8 mouse cellular contexts compared by ENCODE assay signal in genomic region chr1:151820457-151820856, GRCm38 (mm10).
DNase-seq lines count a peak whose midpoint lies in the region; ATAC-seq and TF ChIP-seq lines count a peak whose summit lies in the region.

No protein-coding gene starts in this region.

- no peaks in the 10 kb centered on the region for H3K9me3 ChIP-seq in intestine, postnatal 0 days (ENCODE audit: control insufficient read depth)
- no peaks in the 10 kb centered on the region for H3K9me3 ChIP-seq in intestine, embryonic 16.5 days (ENCODE audit: control insufficient read depth, low read length)

- no peak overlapping the region for H3K27ac ChIP-seq in intestine, postnatal 0 days (ENCODE audit: low read depth, low read length)
- no peak overlapping the region for H3K27ac ChIP-seq in intestine, embryonic 16.5 days (ENCODE audit: low read length)

- DNase-seq in MEL-GATA-1-ER (ENCODE audit: extremely low read depth, low read depth) = peak; percentile 24
- DNase-seq in cerebellum, adult 8-10 months = peak; percentile 78
- peak; percentile 63 to 78 for DNase-seq in frontal cortex, postnatal 36 days (ENCODE audit: low spot score in 2 of 2)
- DNase-seq in layer of hippocampus, postnatal 36 days = peak; percentile 44 to 57
- peak; percentile 78 for DNase-seq in naive thymus-derived CD4-positive, alpha-beta T cell, adult 2 months (ENCODE audit: low read depth)
- DNase-seq in testis, postnatal 14 days (ENCODE audit: low spot score) = peak; percentile 26

- no peak overlapping the region for H3K9ac ChIP-seq in intestine, postnatal 0 days (ENCODE audit: low read depth, low read length)
- H3K9ac ChIP-seq in intestine, embryonic 16.5 days (ENCODE audit: low read depth, low read length) = no peak overlapping the region

- H3K4me3 ChIP-seq in intestine, postnatal 0 days (ENCODE audit: low read depth, low read length) = no peak overlapping the region
- no peak overlapping the region for H3K4me3 ChIP-seq in intestine, embryonic 16.5 days (ENCODE audit: low read length)

- peak; percentile 86 for TF ChIP-seq CTCF in intestine, postnatal 0 days (IDR thresholded peaks at IDR 0.05; ENCODE audit: low read depth)

- peaks cover 20% of the 10 kb centered on the region for H3K36me3 ChIP-seq in intestine, postnatal 0 days (ENCODE audit: control insufficient read depth, insufficient read depth)
- no peaks in the 10 kb centered on the region for H3K36me3 ChIP-seq in intestine, embryonic 16.5 days (ENCODE audit: control insufficient read depth, insufficient read depth, low read length)

- H3K4me2 ChIP-seq in intestine, postnatal 0 days (replicated peaks; ENCODE audit: low read depth) = no peak overlapping the region
- H3K4me2 ChIP-seq in intestine, embryonic 16.5 days (ENCODE audit: low read depth, low read length) = no peak overlapping the region

- WGBS in intestine, postnatal 0 days = 27% methylated on average over 5 of the region's 5 CpGs
- 25% methylated on average over 5 of the region's 5 CpGs for WGBS in intestine, embryonic 16.5 days

- no peaks in the 10 kb centered on the region for H3K4me1 ChIP-seq in intestine, postnatal 0 days (replicated peaks; ENCODE audit: control insufficient read depth, insufficient read depth, low read length)
- no peaks in the 10 kb centered on the region for H3K4me1 ChIP-seq in intestine, embryonic 16.5 days (ENCODE audit: control insufficient read depth, insufficient read depth, low read length)

- no peak for ATAC-seq in intestine, postnatal 0 days
- no peak for ATAC-seq in intestine, embryonic 16.5 days

- no peaks in the 10 kb centered on the region for H3K27me3 ChIP-seq in intestine, postnatal 0 days (replicated peaks; ENCODE audit: control insufficient read depth, insufficient read depth, low read length)
- no peaks in the 10 kb centered on the region for H3K27me3 ChIP-seq in intestine, embryonic 16.5 days (replicated peaks; ENCODE audit: control insufficient read depth, insufficient read depth, low read length)

Comparison
In these comparisons a context has a peak if more than half of its experiments do, and no peak if none do; other contexts are left out.
1. DNase-seq: peak in every context shown above with its lines; median percentile 78 in cerebellum, adult 8-10 months; 78 in naive thymus-derived CD4-positive, alpha-beta T cell, adult 2 months; 70 in frontal cortex, postnatal 36 days; 50 in layer of hippocampus, postnatal 36 days; 26 in testis, postnatal 14 days; 24 in MEL-GATA-1-ER.